Mouse (Mus musculus) MEL (cell line): ENCODE results near the gene Slc17a3. TPM values are rescaled to one million over a fixed set of nuclear protein-coding genes. Genes with fewer than 3 reads are reported as not detected.

Source experiments
- DNase-seq: peaks from one replicate; pipeline ENCODE4 v3.0.0; 2011; ENCODE audit warnings: low read depth, low spot score
- H3K27ac ChIP-seq: 2 replicates; pipeline ENCODE4 v1.5.1; 2012; ENCODE audit warnings: low read depth, mild to moderate bottlenecking, control low read depth, low read length, moderate library complexity; ENCODE audit not compliant: control insufficient read depth
- H3K27me3 ChIP-seq, 2 experiments: fragments of 150-350 bp in 1 of 2; sonication (generic) in 1 of 2; 2 replicates each; pipeline ENCODE4 v1.6.1; 2012; ENCODE audit warnings: low read length in 2 of 2, mild to moderate bottlenecking in 2 of 2, improper control_type of control experiment in 1 of 2, moderate library complexity in 1 of 2; ENCODE audit not compliant: insufficient read depth in 2 of 2, control insufficient read depth in 1 of 2
- H3K36me3 ChIP-seq, 2 experiments: 2 replicates each; pipeline ENCODE4 v1.6.1; 2012 to 2014; ENCODE audit warnings: low read length in 2 of 2, improper control_type of control experiment in 1 of 2, inconsistent platforms in 1 of 2, mild to moderate bottlenecking in 1 of 2; ENCODE audit not compliant: insufficient read depth in 2 of 2, control insufficient read depth in 1 of 2
- H3K4me1 ChIP-seq, 2 experiments: fragments of 150-350 bp in 1 of 2; sonication (generic) in 1 of 2; 2 replicates each; pipeline ENCODE4 v1.6.1; 2012; ENCODE audit warnings: low read length in 2 of 2, improper control_type of control experiment in 1 of 2, mild to moderate bottlenecking in 1 of 2; ENCODE audit not compliant: insufficient read depth in 2 of 2, control insufficient read depth in 1 of 2
- H3K4me3 ChIP-seq, 2 experiments: fragments of 150-350 bp in 1 of 2; sonication (generic) in 1 of 2; 2 replicates each; pipeline ENCODE4 v1.5.1; 2012; ENCODE audit warnings: low read depth in 2 of 2, low read length in 2 of 2, mild to moderate bottlenecking in 2 of 2, moderate library complexity in 2 of 2, control low read depth in 1 of 2, improper control_type of control experiment in 1 of 2; ENCODE audit not compliant: control insufficient read depth in 1 of 2, insufficient read depth in 1 of 2
- H3K79me2 ChIP-seq: 2 replicates; pipeline ENCODE4 v1.6.1; 2012; ENCODE audit warnings: mild to moderate bottlenecking, low read length, moderate library complexity; ENCODE audit not compliant: control insufficient read depth, poor library complexity, insufficient read depth
- H3K9ac ChIP-seq: 2 replicates; pipeline ENCODE4 v1.6.1; 2012; ENCODE audit warnings: low read depth, mild to moderate bottlenecking, control low read depth, low read length, moderate library complexity; ENCODE audit not compliant: control insufficient read depth, poor library complexity, severe bottlenecking
- H3K9me3 ChIP-seq: fragments of 150-350 bp; sonication (generic); replicated peaks from 2 replicates; pipeline ENCODE4 v1.6.1; 2012; ENCODE audit warnings: mild to moderate bottlenecking, low read length, improper control_type of control experiment, moderate library complexity; ENCODE audit not compliant: insufficient read depth
- BHLHE40 ChIP-seq: IDR thresholded peaks from 2 replicates; pipeline ENCODE4 v1.6.1; 2012; ENCODE audit warnings: low read depth, mild to moderate bottlenecking, inconsistent platforms, low read length, improper control_type of control experiment, borderline replicate concordance
- EP300 ChIP-seq, 2 experiments: IDR thresholded peaks; 2 replicates each; pipeline ENCODE4 v1.6.1; 2011; ENCODE audit warnings: improper control_type of control experiment in 2 of 2, low read length in 2 of 2, low read depth in 1 of 2, mild to moderate bottlenecking in 1 of 2
- ETS1 ChIP-seq: IDR thresholded peaks from 2 replicates; pipeline ENCODE4 v1.6.1; 2012; ENCODE audit warnings: low read depth, mild to moderate bottlenecking, inconsistent platforms, low read length, improper control_type of control experiment, moderate library complexity
- GABPA ChIP-seq: IDR thresholded peaks from 2 replicates; pipeline ENCODE4 v1.6.1; 2012; ENCODE audit warnings: low read depth, mild to moderate bottlenecking, inconsistent platforms, low read length, improper control_type of control experiment, moderate library complexity
- MAZ ChIP-seq: IDR thresholded peaks from 2 replicates; pipeline ENCODE4 v1.6.1; 2012; ENCODE audit warnings: low read depth, mild to moderate bottlenecking, inconsistent platforms, low read length, improper control_type of control experiment
- MYC ChIP-seq: IDR thresholded peaks from 2 replicates; pipeline ENCODE4 v1.6.1; 2011; ENCODE audit warnings: low read depth, mild to moderate bottlenecking, low read length, improper control_type of control experiment, moderate library complexity
- NELFE ChIP-seq: IDR thresholded peaks from 2 replicates; pipeline ENCODE4 v1.6.1; 2011; ENCODE audit warnings: low read depth, low read length, improper control_type of control experiment
- NRF1 ChIP-seq: IDR thresholded peaks from 2 replicates; pipeline ENCODE4 v1.6.1; 2014; ENCODE audit warnings: low read depth, mild to moderate bottlenecking, inconsistent platforms, low read length, improper control_type of control experiment, moderate library complexity; ENCODE audit not compliant: poor library complexity, insufficient read depth, severe bottlenecking
- POLR2A ChIP-seq, 2 experiments: IDR thresholded peaks; 2 replicates each; pipeline ENCODE4 v1.6.1; 2011 to 2012; ENCODE audit warnings: low read length in 2 of 2, mild to moderate bottlenecking in 2 of 2, control low read depth in 1 of 2, improper control_type of control experiment in 1 of 2, low read depth in 1 of 2, moderate library complexity in 1 of 2; ENCODE audit not compliant: control insufficient read depth in 1 of 2, insufficient read depth in 1 of 2, poor library complexity in 1 of 2
- RCOR1 ChIP-seq: IDR thresholded peaks from 2 replicates; pipeline ENCODE4 v1.6.1; 2012; ENCODE audit warnings: low read depth, mild to moderate bottlenecking, inconsistent platforms, low read length, improper control_type of control experiment
- SIN3A ChIP-seq: IDR thresholded peaks from 2 replicates; pipeline ENCODE4 v1.6.1; 2012; ENCODE audit warnings: low read length, improper control_type of control experiment, inconsistent platforms
- TBP ChIP-seq: IDR thresholded peaks from 2 replicates; pipeline ENCODE4 v1.8.0; 2011; ENCODE audit warnings: low read depth, low read length, improper control_type of control experiment
- TCF12 ChIP-seq: IDR thresholded peaks from 2 replicates; pipeline ENCODE4 v1.6.1; 2014; ENCODE audit warnings: low read depth, mild to moderate bottlenecking, inconsistent platforms, low read length, improper control_type of control experiment, moderate library complexity
- ZMIZ1 ChIP-seq: IDR thresholded peaks from 2 replicates; pipeline ENCODE4 v1.6.1; 2012; ENCODE audit warnings: low read depth, mild to moderate bottlenecking, inconsistent platforms, low read length, improper control_type of control experiment, moderate library complexity
- polyA plus RNA-seq, 2 experiments: library from polyadenylated mRNA; stranded (reverse) in 1 of 2; unstranded in 1 of 2; fragments of >175 nt in 1 of 2; fragments of >200 nt in 1 of 2; gene quantifications; 2 replicates each; pipeline versions ENCODE4 v1.2.1 to v1.2.4; 2012; ENCODE audit warnings: low replicate concordance in 2 of 2, low read depth in 1 of 2; ENCODE audit not compliant: insufficient read length in 2 of 2, insufficient read depth in 1 of 2, missing spikeins in 1 of 2
- total RNA-seq: library from RNA; depleted of rRNA; stranded (reverse); fragments of 300-350 nt; gene quantifications from 2 replicates; pipeline ENCODE4 v1.2.3, GENCODE M21; 2012

The Slc17a3 gene
- total and polyA plus RNA-seq, 3 experiments, result not detected

DNA sequence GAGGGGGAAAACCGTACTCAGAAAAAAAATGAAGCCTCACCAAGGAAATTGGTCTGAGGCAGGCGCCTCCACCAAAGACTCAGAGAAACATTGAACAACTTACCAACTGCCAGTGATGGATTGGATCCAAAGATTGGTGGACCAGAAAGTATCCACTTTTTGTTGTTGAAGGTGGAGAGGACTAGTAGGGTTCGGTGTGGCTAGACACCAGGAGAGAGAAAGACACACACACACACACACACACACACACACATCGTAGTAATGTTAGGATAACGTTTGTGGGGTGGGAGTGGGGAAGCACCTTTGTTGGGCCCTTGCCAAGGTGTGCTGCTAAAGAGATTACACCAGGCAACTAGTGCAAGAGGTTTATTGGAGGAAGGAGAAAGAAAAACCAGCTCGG lies 27.8 kb downstream of the Slc17a3 start:
- 0 out of 2 replicates have a peak, but pooled peaks have one; percentile 19 for TF ChIP-seq SIN3A
- TF ChIP-seq EP300 (IDR thresholded peaks at IDR 0.05; ENCODE audit: low read depth in 1 of 2, low read length in 2 of 2), result peak in 1 of 2 experiments; percentile 51; a peak in 1 of 4 replicates
- no peak for TF ChIP-seq NELFE
- peak; percentile 18; the same call in 1 of the 2 replicates for TF ChIP-seq ETS1
- peak; percentile 62; the same call in 1 of the 2 replicates for TF ChIP-seq TCF12
- Histone ChIP-seq H3K4me3 (peak overlapping the region in 1 of 2 experiments; percentile 60; a peak in 1 of 4 replicates), H3K36me3 (peaks cover 0 to 4% of the 10 kb centered on the region in 2 experiments; a peak in 2 of 4 replicates), H3K27me3 (peaks cover 1 to 4% of the 10 kb centered on the region in 2 experiments; a peak in 2 of 4 replicates), H3K9ac (no peak overlapping the region), H3K79me2 (no peaks in the 10 kb centered on the region), H3K4me1 (peaks cover 17 to 24% of the 10 kb centered on the region in 2 experiments; a peak in 3 of 4 replicates), H3K9me3 (no peaks in the 10 kb centered on the region), H3K27ac (no peak overlapping the region)
- DNase-seq, result peak; percentile 47

GRCm38 (mm10) chr13:23867405-23867804 lies 28.2 kb downstream of the Slc17a3 start, which contains the start of gene Slc17a1:
TSS of gene Slc17a1 (plus strand) at chr13:23867750.
- Histone ChIP-seq H3K36me3 (peaks cover 0 to 2% of the 10 kb centered on the region in 2 experiments; a peak in 2 of 4 replicates), H3K79me2 (no peaks in the 10 kb centered on the region), H3K27ac (no peak within 1 kb of the TSS), H3K27me3 (peaks cover 1 to 4% of the 10 kb centered on the region in 2 experiments; a peak in 2 of 4 replicates), H3K9ac (no peak within 1 kb of the TSS), H3K9me3 (no peaks in the 10 kb centered on the region), H3K4me3 (peak within 1 kb of the TSS in 1 of 2 experiments; percentile 60; a peak in 1 of 4 replicates), H3K4me1 (peaks cover 17 to 24% of the 10 kb centered on the region in 2 experiments; a peak in 3 of 4 replicates)
- peak; percentile 51 for DNase-seq
- no peak for TF ChIP-seq NRF1
- TF ChIP-seq TBP, result no peak
- TF ChIP-seq BHLHE40, result no peak
- no peak for TF ChIP-seq RCOR1
- no peak for TF ChIP-seq MAZ
- TF ChIP-seq GABPA, result no peak
- TF ChIP-seq MYC, result no peak
- no peak for TF ChIP-seq POLR2A (IDR thresholded peaks at IDR 0.05; ENCODE audit: control insufficient read depth in 1 of 2, insufficient read depth in 1 of 2, low read depth in 1 of 2, low read length in 2 of 2, poor library complexity in 1 of 2)
- TF ChIP-seq EP300 (IDR thresholded peaks at IDR 0.05; ENCODE audit: low read depth in 1 of 2, low read length in 2 of 2), result no peak
- no peak for TF ChIP-seq ETS1
- no peak for TF ChIP-seq ZMIZ1
